17 mouse cellular contexts compared by ENCODE assay signal in the genomic region with DNA sequence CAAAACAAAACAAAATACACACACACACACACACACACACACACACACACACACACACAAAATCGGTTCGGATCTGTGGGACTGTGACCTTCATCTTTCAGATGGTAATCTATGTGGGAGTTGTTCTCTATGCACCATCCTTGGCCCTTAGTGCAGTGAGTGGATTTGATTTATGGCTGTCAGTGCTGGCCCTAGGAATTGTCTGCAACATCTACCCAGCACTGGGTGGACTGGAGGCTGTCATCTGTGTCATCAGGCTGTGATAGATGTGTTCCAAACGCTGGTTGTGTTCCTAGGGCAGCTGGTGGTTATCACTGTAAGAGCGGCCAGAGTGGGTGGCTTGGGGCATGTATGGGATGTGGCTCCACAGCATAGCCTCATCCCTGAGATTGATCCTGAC.
"Had no signal": no experiment of that assay in that cellular context is flagged by ENCODE, and none has a peak within 500 bp of the region (broad histone marks: within the 10 kb centered on the region; RNA-seq: fewer than 3 reads in every experiment).

No protein-coding gene starts in this region.

- H3K27ac ChIP-seq: layer of hippocampus, adult 2 months; limb, embryonic 12.5 days; liver, embryonic 15.5 days; macrophage; midbrain, embryonic 15.5 days; neural tube, embryonic 12.5 days had no signal

- H3K9ac ChIP-seq: limb, embryonic 12.5 days; liver, embryonic 15.5 days; lung, embryonic 14.5 days; midbrain, embryonic 15.5 days; neural tube, embryonic 12.5 days had no signal

- H3K4me1 ChIP-seq: limb, embryonic 12.5 days; liver, embryonic 15.5 days; midbrain, embryonic 15.5 days; neural tube, embryonic 12.5 days had no signal

- H3K4me2 ChIP-seq: limb, embryonic 12.5 days; liver, embryonic 15.5 days; lung, embryonic 14.5 days; midbrain, embryonic 11.5 days; midbrain, embryonic 15.5 days; neural tube, embryonic 12.5 days had no signal

- H3K36me3 ChIP-seq: limb, embryonic 12.5 days; liver, embryonic 15.5 days; midbrain, embryonic 15.5 days; neural tube, embryonic 12.5 days had no signal

- H3K9me3 ChIP-seq: limb, embryonic 12.5 days; liver, embryonic 15.5 days; megakaryocyte, embryonic 14.5 days; midbrain, embryonic 15.5 days; neural tube, embryonic 12.5 days had no signal

- ATAC-seq: midbrain, embryonic 15.5 days had no signal

- DNase-seq: kidney, adult 8-10 months; kidney, postnatal 4 days; liver; lung, embryonic 14.5 days; lung, postnatal 14 days; right cerebral cortex, postnatal 4 days; spleen, adult 18-20 months; thymus, adult 18-20 months; thymus, postnatal 14 days had no signal

- H3K27me3 ChIP-seq: liver, embryonic 15.5 days; midbrain, embryonic 15.5 days; neural tube, embryonic 12.5 days had no signal

- H3K4me3 ChIP-seq: layer of hippocampus, adult 2 months; limb, embryonic 12.5 days; liver, embryonic 15.5 days; megakaryocyte, embryonic 14.5 days; midbrain, embryonic 15.5 days; neural tube, embryonic 12.5 days had no signal
